Mouse (Mus musculus) forebrain, embryonic 10.5 days (tissue): ENCODE results near the gene Phactr3. TPM values are rescaled to one million over a fixed set of nuclear protein-coding genes. Genes with fewer than 3 reads are reported as not detected.
A peak's percentile ranks its signal among the peaks of the same experiment; 100 is the strongest.

Experiments
- DNase-seq: peaks from one replicate; pipeline ENCODE4 v3.0.0-alpha.2; 2017; ENCODE audit warnings: low spot score; ENCODE audit errors: extremely low spot score
- H3K27ac ChIP-seq: fragments of 300-500 bp; sonication (generic); 2 replicates; pipeline ENCODE4 v1.5.1; 2016; ENCODE audit warnings: mild to moderate bottlenecking
- H3K27me3 ChIP-seq: fragments of 300-500 bp; sonication (generic); 2 replicates; pipeline ENCODE4 v1.6.1; 2016; ENCODE audit warnings: mild to moderate bottlenecking; ENCODE audit not compliant: poor library complexity, severe bottlenecking
- H3K36me3 ChIP-seq: fragments of 300-500 bp; sonication (generic); replicated peaks from 2 replicates; pipeline ENCODE4 v1.6.1; 2016; ENCODE audit warnings: mild to moderate bottlenecking, moderate library complexity
- H3K4me1 ChIP-seq: fragments of 300-500 bp; sonication (generic); 2 replicates; pipeline ENCODE4 v1.6.1; 2016
- H3K4me3 ChIP-seq: fragments of 300-500 bp; sonication (generic); 2 replicates; pipeline ENCODE4 v1.5.1; 2016; ENCODE audit warnings: mild to moderate bottlenecking, moderate library complexity
- H3K9me3 ChIP-seq: fragments of 300-500 bp; sonication (generic); 2 replicates; pipeline ENCODE4 v1.6.1; 2016; ENCODE audit warnings: mild to moderate bottlenecking, moderate library complexity
- WGBS: fragments of 180-500 bp; shearing (Covaris S2); methylation state at CpG from one replicate; pipeline ENCODE4 v1.1.7; 2016; 5-methylcytosine and 5-hydroxymethylcytosine counted together
- polyA plus RNA-seq: library from polyadenylated mRNA; unstranded; fragments of >200 nt; fragmentation: Nextera tagmentation; extraction: Ambion mirVana; gene quantifications from 2 replicates; pipeline ENCODE4 v1.2.1, GENCODE M21; 2016

Gene Phactr3
- polyA plus RNA-seq, 1 experiment from 2014 or later = 4.9 TPM

GRCm38 (mm10) chr2:178143024-178143415, 24.2 kb downstream of the Phactr3 start:
- Histone ChIP-seq H3K27ac (no peak overlapping the region; the same call in 1 of the 2 replicates), H3K4me1 (peaks cover 27% of the 10 kb centered on the region), H3K27me3 (peaks cover 69% of the 10 kb centered on the region), H3K9me3 (no peaks in the 10 kb centered on the region), H3K36me3 (no peaks in the 10 kb centered on the region), H3K4me3 (peak overlapping the region; percentile 62)
- 54% methylated on average over 3 of the region's 3 CpGs for WGBS
- DNase-seq = no peak

- 71% methylated on average over 1 of the region's 1 CpGs for WGBS
- no peaks in the 10 kb centered on the region for H3K9me3 ChIP-seq
- DNase-seq = no peak
- H3K36me3 ChIP-seq = no peaks in the 10 kb centered on the region
- H3K4me1 ChIP-seq = peaks cover 27% of the 10 kb centered on the region
- H3K27ac ChIP-seq = no peak overlapping the region
- no peak overlapping the region for H3K4me3 ChIP-seq
- H3K27me3 ChIP-seq = peaks cover 61% of the 10 kb centered on the region
Observed at GRCm38 (mm10) chr2:178143898-178144297, 25.1 kb downstream of the Phactr3 start.

DNA sequence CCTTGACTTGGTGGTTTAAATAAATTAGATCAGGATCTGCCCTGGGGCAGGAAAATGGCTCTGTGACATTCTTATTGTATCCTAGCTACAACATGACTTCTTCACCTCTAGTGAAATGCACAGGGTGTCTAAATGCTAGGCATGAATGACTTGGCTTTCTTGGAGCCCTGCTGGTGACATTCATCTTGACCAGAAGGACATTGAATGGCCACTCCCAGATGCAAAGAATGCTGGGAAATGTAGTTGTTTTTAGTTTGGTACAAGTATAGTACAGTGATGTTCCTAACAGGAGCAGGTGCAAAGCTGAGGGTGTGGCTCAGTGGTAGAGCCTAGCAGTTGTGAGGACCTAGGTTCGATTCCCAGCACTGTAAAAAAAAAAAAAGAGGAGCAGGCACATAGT, 30.5 kb downstream of the Phactr3 start:
- peaks cover 8% of the 10 kb centered on the region; the same call in 1 of the 2 replicates for H3K27me3 ChIP-seq
- H3K27ac ChIP-seq = no peak overlapping the region
- no peaks in the 10 kb centered on the region for H3K9me3 ChIP-seq
- H3K4me1 ChIP-seq = peaks cover 5% of the 10 kb centered on the region
- H3K4me3 ChIP-seq = no peak overlapping the region
- H3K36me3 ChIP-seq = no peaks in the 10 kb centered on the region
- no peak for DNase-seq
- 78% methylated on average over 1 of the region's 1 CpGs for WGBS

DNA sequence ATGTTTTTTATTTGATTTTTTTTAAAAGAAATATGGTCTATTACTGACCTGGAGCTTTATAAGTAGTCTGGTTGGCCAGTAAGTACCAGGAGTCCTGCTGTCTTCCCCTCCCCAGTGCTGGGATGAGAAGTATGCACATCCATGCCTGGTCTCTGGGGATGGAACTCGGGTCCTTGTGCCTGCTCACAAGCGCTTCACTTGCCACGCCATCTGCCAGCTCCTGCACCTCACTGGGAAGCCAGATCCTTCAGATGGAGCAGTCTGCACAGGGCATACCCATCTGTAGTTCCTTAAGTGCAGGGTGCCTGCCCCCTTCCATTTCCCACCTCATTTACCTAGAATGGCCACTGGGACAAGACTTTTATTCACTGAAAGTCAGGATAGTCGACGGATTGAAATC, 31.9 kb downstream of the Phactr3 start:
- Histone ChIP-seq H3K4me1 (peaks cover 11% of the 10 kb centered on the region), H3K27ac (no peak overlapping the region), H3K27me3 (no peaks in the 10 kb centered on the region), H3K4me3 (no peak overlapping the region), H3K36me3 (no peaks in the 10 kb centered on the region), H3K9me3 (no peaks in the 10 kb centered on the region)
- WGBS = 95% methylated on average over 5 of the region's 5 CpGs
- DNase-seq = no peak

- no peak for DNase-seq
- Histone ChIP-seq H3K27ac (no peak overlapping the region), H3K9me3 (no peaks in the 10 kb centered on the region), H3K36me3 (no peaks in the 10 kb centered on the region), H3K4me1 (peaks cover 11% of the 10 kb centered on the region), H3K4me3 (no peak overlapping the region), H3K27me3 (no peaks in the 10 kb centered on the region)
- WGBS = 86% methylated on average over 2 of the region's 2 CpGs
Observed at GRCm38 (mm10) chr2:178153601-178154000, 34.8 kb downstream of the Phactr3 start.

DNA sequence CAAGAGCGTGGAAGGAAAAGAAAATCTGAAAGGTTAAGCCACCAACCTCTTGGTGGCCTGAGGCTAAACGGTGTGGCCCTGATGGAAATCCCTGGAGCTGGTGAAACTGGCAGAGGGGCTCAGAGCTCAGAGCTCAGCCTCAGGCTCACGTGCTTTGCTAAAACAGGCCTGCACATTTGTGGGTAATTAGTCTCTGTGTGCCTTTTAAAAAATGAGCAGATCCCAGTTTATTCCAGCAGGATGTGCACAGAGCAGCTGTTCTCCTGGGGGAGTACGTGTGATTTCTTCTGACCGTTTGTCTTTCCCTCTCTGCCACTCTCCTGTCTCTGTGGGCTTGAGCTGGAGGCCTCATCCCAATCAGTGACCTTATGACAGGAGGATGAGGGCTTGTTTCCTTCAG, 35.4 kb downstream of the Phactr3 start:
- Histone ChIP-seq H3K36me3 (no peaks in the 10 kb centered on the region), H3K4me3 (no peak overlapping the region), H3K9me3 (no peaks in the 10 kb centered on the region), H3K4me1 (peaks cover 11% of the 10 kb centered on the region), H3K27ac (no peak overlapping the region), H3K27me3 (no peaks in the 10 kb centered on the region)
- DNase-seq = no peak
- WGBS = 57% methylated on average over 5 of the region's 5 CpGs

DNA sequence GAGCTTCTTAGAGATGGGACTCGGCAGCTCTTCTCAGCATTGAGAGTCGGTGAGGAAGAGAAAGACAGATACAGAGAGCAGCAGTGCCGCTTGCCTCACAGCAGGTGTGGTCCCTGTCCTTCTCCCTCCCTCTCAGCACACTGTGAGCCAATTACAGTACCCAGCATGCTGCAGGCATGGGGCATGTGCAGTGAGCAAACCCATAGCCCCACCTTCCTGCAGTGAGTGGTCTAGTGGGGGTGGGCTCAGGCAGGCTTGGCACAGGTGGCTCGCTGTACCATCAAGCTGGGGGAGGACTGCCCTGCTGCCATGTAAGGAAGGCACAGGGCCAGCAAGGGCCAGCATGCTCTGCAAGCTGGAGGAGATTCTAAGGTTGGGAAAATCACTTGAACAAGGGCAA, 35.8 kb downstream of the Phactr3 start:
- H3K4me1 ChIP-seq = peaks cover 11% of the 10 kb centered on the region
- no peak for DNase-seq
- 39% methylated on average over 4 of the region's 4 CpGs for WGBS
- no peak overlapping the region for H3K4me3 ChIP-seq
- no peak overlapping the region for H3K27ac ChIP-seq
- no peaks in the 10 kb centered on the region for H3K27me3 ChIP-seq
- no peaks in the 10 kb centered on the region for H3K9me3 ChIP-seq
- no peaks in the 10 kb centered on the region for H3K36me3 ChIP-seq

GRCm38 (mm10) chr2:178155176-178155916, 36.6 kb downstream of the Phactr3 start:
- Histone ChIP-seq H3K36me3 (no peaks in the 10 kb centered on the region), H3K4me3 (no peak overlapping the region), H3K4me1 (peaks cover 11% of the 10 kb centered on the region), H3K27ac (no peak overlapping the region), H3K9me3 (no peaks in the 10 kb centered on the region), H3K27me3 (no peaks in the 10 kb centered on the region)
- WGBS = 86% methylated on average over 8 of the region's 8 CpGs
- no peak for DNase-seq

- no peak overlapping the region for H3K27ac ChIP-seq
- H3K27me3 ChIP-seq = no peaks in the 10 kb centered on the region
- no peaks in the 10 kb centered on the region for H3K36me3 ChIP-seq
- H3K4me3 ChIP-seq = no peak overlapping the region
- peaks cover 11% of the 10 kb centered on the region for H3K4me1 ChIP-seq
- DNase-seq = no peak
- WGBS = 68% methylated on average over 1 of the region's 1 CpGs
- no peaks in the 10 kb centered on the region for H3K9me3 ChIP-seq
Observed at GRCm38 (mm10) chr2:178155917-178156282, 37.1 kb downstream of the Phactr3 start.

GRCm38 (mm10) chr2:178158936-178159335, 40.2 kb downstream of the Phactr3 start:
- no peak for DNase-seq
- WGBS = 86% methylated on average over 12 of the region's 12 CpGs

GRCm38 (mm10) chr2:178163981-178164380, 45.2 kb downstream of the Phactr3 start:
- no peaks in the 10 kb centered on the region for H3K36me3 ChIP-seq
- no peak overlapping the region for H3K27ac ChIP-seq
- no peak for DNase-seq
- WGBS = 86% methylated on average over 1 of the region's 1 CpGs
- H3K4me1 ChIP-seq = peaks cover 2% of the 10 kb centered on the region; the same call in 1 of the 2 replicates
- H3K27me3 ChIP-seq = no peaks in the 10 kb centered on the region
- H3K4me3 ChIP-seq = no peak overlapping the region
- H3K9me3 ChIP-seq = no peaks in the 10 kb centered on the region

More at GRCm38 (mm10) chr2:178158936-178159335, 40.2 kb downstream of the Phactr3 start:
- H3K36me3 ChIP-seq = no peaks in the 10 kb centered on the region
- H3K9me3 ChIP-seq = no peaks in the 10 kb centered on the region
- H3K27me3 ChIP-seq = no peaks in the 10 kb centered on the region
- H3K4me1 ChIP-seq = peaks cover 10% of the 10 kb centered on the region
- no peak overlapping the region for H3K4me3 ChIP-seq
- no peak overlapping the region for H3K27ac ChIP-seq

- no peak overlapping the region for H3K4me3 ChIP-seq
- no peaks in the 10 kb centered on the region for H3K27me3 ChIP-seq
- no peak overlapping the region for H3K27ac ChIP-seq
- DNase-seq = no peak
- WGBS = 81% methylated on average over 10 of the region's 10 CpGs
- H3K36me3 ChIP-seq = no peaks in the 10 kb centered on the region
- H3K9me3 ChIP-seq = no peaks in the 10 kb centered on the region
- peaks cover 14% of the 10 kb centered on the region for H3K4me1 ChIP-seq
Observed at GRCm38 (mm10) chr2:178165943-178166342, 47.2 kb downstream of the Phactr3 start.

DNA sequence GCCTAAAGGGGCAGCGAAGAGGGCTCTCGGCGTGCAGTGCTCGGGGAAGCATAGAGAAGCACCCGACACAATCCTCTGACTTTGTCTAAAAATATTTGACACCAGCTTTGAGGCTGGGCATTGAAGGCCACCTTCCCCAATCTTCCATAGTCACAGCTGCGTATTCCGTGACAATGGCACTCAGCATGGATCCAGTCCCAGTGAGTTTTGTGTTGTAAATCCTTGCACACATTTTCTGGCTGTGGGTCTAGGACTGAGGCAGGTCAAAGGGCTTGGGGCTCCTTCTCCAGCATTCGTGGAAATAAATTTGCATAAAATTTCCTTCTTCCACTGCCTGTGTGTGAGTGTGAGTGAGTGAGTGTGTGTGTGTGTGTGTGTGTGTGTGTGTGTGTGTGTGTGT, 51.2 kb downstream of the Phactr3 start:
- Histone ChIP-seq H3K27me3 (no peaks in the 10 kb centered on the region), H3K4me1 (peaks cover 21% of the 10 kb centered on the region), H3K27ac (no peak overlapping the region), H3K36me3 (no peaks in the 10 kb centered on the region), H3K9me3 (no peaks in the 10 kb centered on the region), H3K4me3 (no peak overlapping the region)
- 64% methylated on average over 8 of the region's 8 CpGs for WGBS
- no peak for DNase-seq
